Mouse (Mus musculus): Measurements from ENCODE around the gene BC107364. TPM values are rescaled to one million over a fixed set of nuclear protein-coding genes. Genes with fewer than 3 reads are reported as not detected.
"Not testable (repeated sequence)": the region's sequence is repeated elsewhere in the genome, so short reads cannot be mapped to it uniquely, and the experiment has no call there.

Gene BC107364
- polyA plus RNA-seq, 1 experiment from 2014 or later, result not detected

DNA sequence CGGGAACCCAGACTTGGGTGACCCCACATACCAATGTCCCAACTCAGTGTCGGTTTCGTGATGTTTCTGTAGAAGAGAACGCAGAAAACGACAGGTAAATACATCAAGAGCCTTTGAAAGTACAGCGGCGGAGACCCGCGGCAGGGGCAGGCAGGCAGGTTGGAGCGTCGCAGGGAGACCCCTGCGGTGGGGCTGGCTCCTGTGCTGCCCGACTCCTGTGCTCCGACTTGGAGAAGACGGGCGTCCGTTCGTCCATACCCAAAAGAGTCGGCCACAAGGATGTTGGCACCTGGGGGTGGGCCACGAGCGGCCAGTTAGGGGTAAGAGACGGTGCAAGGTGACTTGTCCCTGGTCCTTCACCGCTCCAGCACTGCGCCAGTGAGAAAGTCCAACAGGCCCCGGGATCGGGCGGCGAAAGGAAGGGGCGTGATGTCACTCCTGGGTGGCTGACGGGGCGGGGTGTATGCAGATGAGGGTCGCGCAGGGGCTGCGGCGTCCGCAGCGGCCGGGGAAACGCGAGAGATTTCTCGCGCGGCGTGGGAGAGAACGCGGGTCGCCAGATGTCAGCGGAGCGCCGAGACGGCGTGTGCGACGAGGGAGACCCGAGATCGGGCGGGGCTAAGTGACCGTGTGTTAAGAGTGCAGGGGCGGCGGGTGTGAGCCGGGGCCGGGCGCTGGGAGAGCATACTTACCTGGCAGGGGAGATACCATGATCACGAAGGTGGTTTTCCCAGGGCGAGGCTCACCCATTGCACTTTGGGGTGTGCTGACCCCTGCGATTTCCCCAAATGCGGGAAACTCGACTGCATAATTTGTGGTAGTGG, 2.1 kb downstream of the BC107364 start:
- not testable (repeated sequence) for H3K27ac ChIP-seq; H3K79me2 ChIP-seq (ENCODE audit: inconsistent target); H3K4me3 ChIP-seq (ENCODE audit: inconsistent target); H3K36me3 ChIP-seq (ENCODE audit: inconsistent target)
- no CpG with 5 or more reads among the region's 68 CpGs for WGBS (ENCODE audit: missing documents)

DNA sequence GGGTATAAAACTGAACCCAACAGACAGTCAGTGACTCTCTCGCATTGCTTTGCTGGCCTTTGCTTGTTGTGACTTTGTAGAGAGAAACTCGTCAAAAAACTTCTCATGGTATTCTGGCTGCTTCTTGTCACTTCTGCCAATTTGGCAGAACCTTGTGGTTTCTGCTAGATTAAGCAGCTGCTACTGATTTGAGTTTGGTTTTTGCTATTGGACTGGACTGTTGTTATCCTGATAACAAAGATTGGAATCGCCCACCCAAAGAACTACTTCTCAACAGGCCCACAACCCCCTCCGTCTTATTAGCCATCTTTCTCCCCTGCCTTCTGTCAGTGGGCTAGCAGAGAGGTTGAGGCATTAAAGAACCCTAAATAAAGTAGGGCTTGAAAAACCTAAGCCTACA, 6.7 kb downstream of the BC107364 start:
- no peak overlapping the region for H3K4me3 ChIP-seq (ENCODE audit: inconsistent target)
- 93% methylated on average over 3 of the region's 4 CpGs for WGBS (ENCODE audit: missing documents)
- no peaks in the 10 kb centered on the region for H3K36me3 ChIP-seq (ENCODE audit: inconsistent target)
- H3K79me2 ChIP-seq (ENCODE audit: inconsistent target), result no peaks in the 10 kb centered on the region
- H3K27ac ChIP-seq, result no peak overlapping the region

DNA sequence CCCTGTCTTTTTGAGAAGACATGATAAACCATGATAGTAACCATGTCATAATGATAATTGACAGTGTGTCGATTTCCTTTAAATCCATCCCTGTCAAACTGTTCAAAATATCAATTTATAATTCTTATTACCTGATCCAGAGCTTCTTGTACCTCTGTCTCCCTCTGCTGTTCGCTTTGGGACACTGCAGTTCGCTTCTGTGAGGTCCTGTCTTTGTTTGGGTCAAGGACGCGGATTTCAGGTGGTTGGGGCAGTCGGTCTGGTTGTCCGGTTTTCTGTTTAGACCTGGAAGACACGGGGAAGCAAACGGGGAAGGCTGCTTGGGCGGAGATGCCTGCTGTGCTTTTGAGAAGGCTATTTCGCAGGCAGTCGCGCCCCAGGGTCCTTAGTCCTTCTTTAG, 11.5 kb downstream of the BC107364 start:
- Histone ChIP-seq H3K36me3 (ENCODE audit: inconsistent target) (no peaks in the 10 kb centered on the region), H3K79me2 (ENCODE audit: inconsistent target) (no peaks in the 10 kb centered on the region), H3K4me3 (ENCODE audit: inconsistent target) (no peak overlapping the region), H3K27ac (no peak overlapping the region)
- WGBS (ENCODE audit: missing documents), result 2% methylated on average over 13 of the region's 13 CpGs

DNA sequence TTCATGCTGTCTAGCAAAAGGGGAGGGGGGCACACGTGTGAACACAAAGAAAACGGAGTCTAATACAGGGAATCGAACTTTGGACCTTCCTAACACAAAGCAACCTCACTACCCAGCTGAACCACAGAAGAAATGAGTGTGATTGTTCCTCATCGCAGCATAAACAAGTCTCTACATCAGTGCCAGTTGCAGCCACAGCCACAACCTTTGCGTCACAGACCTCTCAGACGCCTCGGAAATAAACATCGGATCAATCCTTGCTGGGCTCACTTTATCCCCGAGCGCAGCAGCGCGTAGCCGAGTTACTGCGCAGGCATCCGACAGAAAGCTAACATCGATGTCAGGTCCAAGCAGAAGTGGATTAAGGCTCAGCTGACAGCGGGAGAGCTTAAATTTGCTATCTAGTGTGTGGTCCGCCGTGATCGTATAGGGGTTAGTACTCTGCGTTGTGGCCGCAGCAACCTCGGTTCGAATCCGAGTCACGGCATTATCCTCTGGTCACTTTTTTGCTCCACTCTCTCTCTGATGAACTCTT, 16.5 kb downstream of the BC107364 start:
- Histone ChIP-seq H3K36me3 (ENCODE audit: inconsistent target) (no peaks in the 10 kb centered on the region), H3K4me3 (ENCODE audit: inconsistent target) (no peak overlapping the region), H3K27ac (no peak overlapping the region), H3K79me2 (ENCODE audit: inconsistent target) (no peaks in the 10 kb centered on the region)
- 4% methylated on average over 26 of the region's 26 CpGs for WGBS (ENCODE audit: missing documents)

DNA sequence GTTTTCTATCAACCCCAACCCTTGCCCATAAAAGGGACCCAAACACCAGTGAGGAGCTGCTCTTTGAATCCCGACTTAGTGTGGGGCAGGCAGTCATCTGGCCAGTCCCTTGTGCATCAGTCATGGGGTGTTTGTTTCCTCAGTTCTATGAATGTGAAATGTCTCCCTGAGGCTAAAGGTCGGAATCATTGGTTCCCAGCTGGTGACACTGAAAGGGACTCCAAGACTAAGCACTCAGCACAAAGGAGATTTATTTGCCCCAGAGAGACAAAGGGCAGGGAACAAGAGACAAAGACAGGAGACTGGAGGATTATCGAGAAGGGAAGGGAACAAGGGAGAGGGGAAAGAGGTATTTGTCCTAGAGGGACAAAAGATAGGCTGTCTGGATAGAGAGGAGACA, 19.9 kb downstream of the BC107364 start:
- H3K79me2 ChIP-seq (ENCODE audit: inconsistent target), result no peaks in the 10 kb centered on the region
- WGBS (ENCODE audit: missing documents), result 88% methylated on average over 3 of the region's 3 CpGs
- H3K27ac ChIP-seq, result no peak overlapping the region
- H3K36me3 ChIP-seq (ENCODE audit: inconsistent target), result no peaks in the 10 kb centered on the region
- H3K4me3 ChIP-seq (ENCODE audit: inconsistent target), result no peak overlapping the region

DNA sequence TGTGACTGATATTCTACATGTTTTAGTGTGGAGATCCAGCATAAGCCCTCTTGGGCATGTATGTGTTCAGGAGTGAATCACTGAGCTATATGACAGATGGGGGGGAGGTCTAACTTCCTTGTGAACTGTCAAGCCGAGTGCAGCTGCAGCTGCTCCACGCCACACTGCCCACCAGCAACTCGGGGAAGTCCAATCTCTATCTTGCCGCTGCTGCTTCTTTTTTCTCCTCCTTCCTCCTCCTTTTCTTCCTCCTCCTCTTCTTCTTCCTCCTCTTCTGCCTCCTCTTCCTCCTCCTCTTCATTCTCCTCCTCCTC, 22.3 kb downstream of the BC107364 start:
- Histone ChIP-seq H3K4me3 (ENCODE audit: inconsistent target) (no peak overlapping the region), H3K79me2 (ENCODE audit: inconsistent target) (no peaks in the 10 kb centered on the region), H3K36me3 (ENCODE audit: inconsistent target) (no peaks in the 10 kb centered on the region), H3K27ac (no peak overlapping the region)
- WGBS (ENCODE audit: missing documents), result 59% methylated on average over 4 of the region's 4 CpGs

DNA sequence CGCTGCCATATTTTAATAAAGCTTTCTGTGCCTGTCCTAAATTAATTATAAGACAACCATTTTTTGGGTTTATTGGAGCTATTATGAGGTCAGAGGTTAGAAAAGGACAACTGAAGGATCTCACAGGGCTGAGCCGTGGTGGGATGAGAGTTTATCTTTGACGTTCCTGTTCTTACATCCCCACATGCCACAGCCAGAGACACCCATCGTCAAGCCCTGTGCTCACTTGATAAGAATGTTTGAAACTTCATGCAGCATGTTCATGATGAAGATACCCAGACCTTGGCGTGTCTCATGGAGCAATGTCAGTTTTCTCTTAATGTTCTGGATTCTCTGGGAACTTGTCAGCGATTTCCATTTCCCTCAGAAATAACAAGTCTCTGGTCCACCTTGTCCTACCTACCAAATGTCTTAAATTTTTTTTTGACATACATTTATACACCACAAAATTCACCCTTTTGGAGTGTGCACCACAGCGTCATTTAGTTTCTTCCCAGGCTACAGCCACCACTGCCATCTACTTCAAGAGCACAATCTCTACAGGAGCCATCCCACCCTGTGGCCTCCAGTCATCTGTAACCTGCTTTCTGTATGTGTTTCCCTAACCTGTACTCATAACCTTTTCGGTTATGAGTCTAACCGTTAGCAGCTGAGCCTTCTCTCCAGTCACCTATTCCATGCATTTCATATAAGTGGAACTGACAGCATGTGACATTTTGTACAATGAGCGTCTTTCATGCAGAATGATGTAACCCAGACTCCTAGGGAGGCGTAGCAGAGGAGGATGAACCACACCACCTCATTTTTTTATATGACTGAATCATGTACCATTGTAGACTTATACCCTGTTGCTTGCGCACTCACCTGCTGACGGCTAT, 22.9 kb downstream of the BC107364 start:
- Histone ChIP-seq H3K79me2 (ENCODE audit: inconsistent target) (no peaks in the 10 kb centered on the region), H3K36me3 (ENCODE audit: inconsistent target) (no peaks in the 10 kb centered on the region), H3K27ac (no peak overlapping the region), H3K4me3 (ENCODE audit: inconsistent target) (no peak overlapping the region)
- 89% methylated on average over 13 of the region's 13 CpGs for WGBS (ENCODE audit: missing documents)

GRCm38 (mm10) chr3:96427761-96428462, 24.2 kb downstream of the BC107364 start:
- WGBS (ENCODE audit: missing documents), result 10% methylated on average over 16 of the region's 16 CpGs
- H3K4me3 ChIP-seq (ENCODE audit: inconsistent target), result peak overlapping the region; percentile 0; the same call in 1 of the 2 replicates
- no peak overlapping the region for H3K27ac ChIP-seq
- H3K79me2 ChIP-seq (ENCODE audit: inconsistent target), result no peaks in the 10 kb centered on the region
- H3K36me3 ChIP-seq (ENCODE audit: inconsistent target), result no peaks in the 10 kb centered on the region

- Histone ChIP-seq H3K36me3 (ENCODE audit: inconsistent target) (no peaks in the 10 kb centered on the region), H3K27ac (no peak overlapping the region), H3K79me2 (ENCODE audit: inconsistent target) (no peaks in the 10 kb centered on the region), H3K4me3 (ENCODE audit: inconsistent target) (peak overlapping the region; percentile 0; the same call in 1 of the 2 replicates)
- WGBS (ENCODE audit: missing documents), result 64% methylated on average over 4 of the region's 4 CpGs
Measured at GRCm38 (mm10) chr3:96427311-96427710, 24.8 kb downstream of the BC107364 start.

GRCm38 (mm10) chr3:96426268-96426667, 25.8 kb downstream of the BC107364 start:
- no peaks in the 10 kb centered on the region for H3K79me2 ChIP-seq (ENCODE audit: inconsistent target)
- no peak overlapping the region for H3K27ac ChIP-seq
- H3K4me3 ChIP-seq (ENCODE audit: inconsistent target), result no peak overlapping the region
- H3K36me3 ChIP-seq (ENCODE audit: inconsistent target), result no peaks in the 10 kb centered on the region
- WGBS (ENCODE audit: missing documents), result 98% methylated on average over 4 of the region's 4 CpGs

DNA sequence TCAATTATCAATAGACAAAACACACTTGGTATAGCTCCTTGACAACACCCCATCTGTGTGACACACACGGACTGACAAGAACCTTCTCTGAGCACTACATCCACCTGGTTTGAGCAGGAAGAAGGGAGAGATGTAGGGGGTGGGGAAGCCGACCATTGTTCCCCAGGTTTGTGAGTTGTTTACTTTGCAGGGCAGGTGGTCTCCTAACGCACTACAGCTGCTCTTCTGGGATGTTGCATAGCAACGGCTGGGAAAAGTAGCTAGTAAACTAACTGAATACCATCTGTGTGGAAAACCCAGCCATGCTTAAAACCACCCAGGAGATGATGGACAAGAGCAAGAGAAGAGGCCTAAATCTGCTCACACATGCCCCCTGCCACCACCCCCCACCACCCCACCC, 27.7 kb downstream of the BC107364 start:
- 86% methylated on average over 4 of the region's 4 CpGs for WGBS (ENCODE audit: missing documents)
- H3K79me2 ChIP-seq (ENCODE audit: inconsistent target); H3K36me3 ChIP-seq (ENCODE audit: inconsistent target); H3K27ac ChIP-seq; H3K4me3 ChIP-seq (ENCODE audit: inconsistent target): not testable (repeated sequence)

DNA sequence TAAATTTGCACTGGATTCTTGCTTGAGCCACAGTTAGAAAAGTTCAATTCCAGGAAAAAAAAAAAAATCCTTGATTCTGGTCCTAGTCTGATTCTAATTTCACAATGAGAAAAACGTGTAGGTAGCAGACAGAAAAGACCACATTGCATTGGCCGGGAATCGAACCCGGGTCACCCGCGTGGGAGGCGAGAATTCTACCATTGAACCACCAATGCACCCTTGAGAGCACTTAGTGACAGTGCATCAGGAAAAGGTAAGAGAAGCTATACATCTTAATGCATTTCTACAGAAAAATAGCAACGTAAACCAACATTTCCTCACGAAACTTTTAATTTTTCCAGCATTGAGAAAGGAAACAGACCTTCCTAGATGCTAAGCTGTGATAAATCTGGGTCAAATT, 28.2 kb downstream of the BC107364 start:
- Histone ChIP-seq H3K36me3 (ENCODE audit: inconsistent target) (no peaks in the 10 kb centered on the region), H3K4me3 (ENCODE audit: inconsistent target) (no peak overlapping the region), H3K79me2 (ENCODE audit: inconsistent target) (no peaks in the 10 kb centered on the region), H3K27ac (no peak overlapping the region)
- WGBS (ENCODE audit: missing documents), result 38% methylated on average over 9 of the region's 9 CpGs

GRCm38 (mm10) chr3:96420796-96421195, 31.3 kb downstream of the BC107364 start:
- Histone ChIP-seq H3K79me2 (ENCODE audit: inconsistent target) (no peaks in the 10 kb centered on the region), H3K4me3 (ENCODE audit: inconsistent target) (no peak overlapping the region), H3K36me3 (ENCODE audit: inconsistent target) (no peaks in the 10 kb centered on the region), H3K27ac (no peak overlapping the region)
- WGBS (ENCODE audit: missing documents), result 62% methylated on average over 3 of the region's 3 CpGs

- not testable (repeated sequence) for H3K4me3 ChIP-seq (ENCODE audit: inconsistent target); H3K79me2 ChIP-seq (ENCODE audit: inconsistent target); H3K27ac ChIP-seq; H3K36me3 ChIP-seq (ENCODE audit: inconsistent target)
- 77% methylated on average over 5 of the region's 5 CpGs for WGBS (ENCODE audit: missing documents)
Measured at GRCm38 (mm10) chr3:96418902-96419301, 33.2 kb downstream of the BC107364 start.
